Mouse (Mus musculus): ENCODE results near the gene Hist1h1d.

GRCm38 (mm10) chr13:23537006-23537710, 15.9 kb upstream of the Hist1h1d start:
- TF ChIP-seq CTCF (IDR thresholded peaks at IDR 0.05; ENCODE audit: borderline replicate concordance, extremely low read depth, insufficient read depth, insufficient read length), result no peak
- no peak for TF ChIP-seq POLR2A (IDR thresholded peaks at IDR 0.05; ENCODE audit: borderline replicate concordance, extremely low read depth, insufficient read depth, insufficient read length, poor library complexity, severe bottlenecking)

Measured in brain, embryonic 14.5 days (tissue).